Mouse (Mus musculus): ENCODE data around the gene Crtc2. TPM values are rescaled to one million over a fixed set of nuclear protein-coding genes. Genes with fewer than 3 reads are reported as not detected.

Crtc2 gene
- polyA plus RNA-seq, 1 experiment from 2014 or later = 16.7 TPM

Small RNA genes lying within 50 kb of the gene (microRNA-seq; reads per million reads assigned to microRNA genes)
- not detected for gene Mir7012

Other genes with a start within 250 kb of the Crtc2 start
- 160 and 175 TPM in 2 replicates for gene 4933434E20Rik, start 202.5 kb upstream of the Crtc2 start, polyA plus RNA-seq (2014; fragmentation: Nextera tagmentation; extraction: Ambion mirVana)
- 238 and 289 TPM in 2 replicates for gene Ubap2l, start 201.5 kb upstream of the Crtc2 start, polyA plus RNA-seq (2014; fragmentation: Nextera tagmentation; extraction: Ambion mirVana)
- 578 and 605 TPM in 2 replicates for gene Tpm3, start 181.5 kb upstream of the Crtc2 start, polyA plus RNA-seq (2014; fragmentation: Nextera tagmentation; extraction: Ambion mirVana)
- gene Nup210l, start 150.0 kb upstream of the Crtc2 start, polyA plus RNA-seq (2014; fragmentation: Nextera tagmentation; extraction: Ambion mirVana) = 0.49 and 0.72 TPM in 2 replicates
- gene Rps27, start 40.5 kb upstream of the Crtc2 start, polyA plus RNA-seq (2014; fragmentation: Nextera tagmentation; extraction: Ambion mirVana) = 1,463 and 1,516 TPM in 2 replicates
- 15.4 and 16.9 TPM in 2 replicates for gene Rab13, start 40.5 kb upstream of the Crtc2 start, polyA plus RNA-seq (2014; fragmentation: Nextera tagmentation; extraction: Ambion mirVana)
- 79.5 and 80.1 TPM in 2 replicates for gene Jtb, start 22.6 kb upstream of the Crtc2 start, polyA plus RNA-seq (2014; fragmentation: Nextera tagmentation; extraction: Ambion mirVana)
- 11.0 and 11.3 TPM in 2 replicates for gene Creb3l4, start 10.7 kb upstream of the Crtc2 start, polyA plus RNA-seq (2014; fragmentation: Nextera tagmentation; extraction: Ambion mirVana)
- 58.0 and 58.3 TPM in 2 replicates for gene Slc39a1, start 6.0 kb upstream of the Crtc2 start, polyA plus RNA-seq (2014; fragmentation: Nextera tagmentation; extraction: Ambion mirVana)
- gene Dennd4b, start 11.0 kb downstream of the Crtc2 start, polyA plus RNA-seq (2014; fragmentation: Nextera tagmentation; extraction: Ambion mirVana) = 3.9 and 5.5 TPM in 2 replicates
- gene Gatad2b, start 39.0 kb downstream of the Crtc2 start, polyA plus RNA-seq (2014; fragmentation: Nextera tagmentation; extraction: Ambion mirVana) = 16.2 and 18.9 TPM in 2 replicates
- 24.0 and 28.7 TPM in 2 replicates for gene Slc27a3, start 135.8 kb downstream of the Crtc2 start, polyA plus RNA-seq (2014; fragmentation: Nextera tagmentation; extraction: Ambion mirVana)
- gene Ints3, start 179.5 kb downstream of the Crtc2 start, polyA plus RNA-seq (2014; fragmentation: Nextera tagmentation; extraction: Ambion mirVana) = 47.2 and 56.7 TPM in 2 replicates
- gene Npr1, start 211.7 kb downstream of the Crtc2 start, polyA plus RNA-seq (2014; fragmentation: Nextera tagmentation; extraction: Ambion mirVana) = 2.0 and 2.3 TPM in 2 replicates
- gene Ilf2, start 222.0 kb downstream of the Crtc2 start, polyA plus RNA-seq (2014; fragmentation: Nextera tagmentation; extraction: Ambion mirVana) = 377 and 385 TPM in 2 replicates
- 60.5 and 63.6 TPM in 2 replicates for gene Snapin, start 236.9 kb downstream of the Crtc2 start, polyA plus RNA-seq (2014; fragmentation: Nextera tagmentation; extraction: Ambion mirVana)

Measured in limb, embryonic 11.5 days (tissue).